Mouse (Mus musculus) small intestine, adult 2 months (tissue): ENCODE measurements around the gene Hist1h3g. TPM values are rescaled to one million over a fixed set of nuclear protein-coding genes. Genes with fewer than 3 reads are reported as not detected.
"Not testable (repeated sequence)": the region's sequence is repeated elsewhere in the genome, so short reads cannot be mapped to it uniquely, and the experiment has no call there.

ENCODE experiments used
- H3K27ac ChIP-seq: fragments of 200-500 bp; 2 replicates; pipeline ENCODE4 v1.5.1; 2012; ENCODE audit warnings: low read depth, low read length, control low read depth, inconsistent platforms; ENCODE audit not compliant: insufficient read depth
- H3K27me3 ChIP-seq: fragments of 200-500 bp; 2 replicates; pipeline ENCODE4 v1.6.1; 2012; ENCODE audit warnings: mild to moderate bottlenecking, moderate library complexity, low read length, inconsistent platforms; ENCODE audit not compliant: control insufficient read depth, insufficient read depth
- H3K36me3 ChIP-seq: fragments of 200-500 bp; 2 replicates; pipeline ENCODE4 v1.6.1; 2012; ENCODE audit warnings: mild to moderate bottlenecking, low read length, control low read depth, inconsistent platforms; ENCODE audit not compliant: control insufficient read depth, insufficient read depth
- H3K4me1 ChIP-seq: fragments of 200-500 bp; 2 replicates; pipeline ENCODE4 v1.6.1; 2012; ENCODE audit warnings: low read length, inconsistent platforms, mixed read lengths; ENCODE audit not compliant: control insufficient read depth, insufficient read depth, insufficient read length
- H3K4me3 ChIP-seq: fragments of 200-500 bp; 2 replicates; pipeline ENCODE4 v1.5.1; 2012; ENCODE audit warnings: low read depth, mild to moderate bottlenecking, control low read depth, inconsistent platforms, low read length, moderate library complexity
- CTCF ChIP-seq: fragments of 200-500 bp; IDR thresholded peaks from 2 replicates; pipeline ENCODE4 v1.5.1; 2012; ENCODE audit warnings: low read depth, mild to moderate bottlenecking, control low read depth, inconsistent platforms, low read length, moderate library complexity, mixed read lengths; ENCODE audit not compliant: insufficient replicate concordance, insufficient read length; ENCODE audit errors: extremely low read depth
- POLR2A ChIP-seq: fragments of 200-500 bp; IDR thresholded peaks from 2 replicates; pipeline ENCODE4 v1.6.1; 2012; ENCODE audit warnings: low read depth, mild to moderate bottlenecking, control low read depth, inconsistent platforms, low read length, moderate library complexity
- WGBS: fragments of 180-500 bp; shearing (Covaris S2); methylation state at CpG from one replicate; pipeline ENCODE4 v1.1.7; 2018; 5-methylcytosine and 5-hydroxymethylcytosine counted together
- polyA plus RNA-seq: library from polyadenylated mRNA; depleted of rRNA; stranded (reverse); fragments of >200 nt; gene quantifications from 2 replicates; pipeline ENCODE4 v1.2.3, GENCODE M21; 2012

Gene Hist1h3g
- polyA plus RNA-seq, 1 experiment: 65.8 TPM

DNA sequence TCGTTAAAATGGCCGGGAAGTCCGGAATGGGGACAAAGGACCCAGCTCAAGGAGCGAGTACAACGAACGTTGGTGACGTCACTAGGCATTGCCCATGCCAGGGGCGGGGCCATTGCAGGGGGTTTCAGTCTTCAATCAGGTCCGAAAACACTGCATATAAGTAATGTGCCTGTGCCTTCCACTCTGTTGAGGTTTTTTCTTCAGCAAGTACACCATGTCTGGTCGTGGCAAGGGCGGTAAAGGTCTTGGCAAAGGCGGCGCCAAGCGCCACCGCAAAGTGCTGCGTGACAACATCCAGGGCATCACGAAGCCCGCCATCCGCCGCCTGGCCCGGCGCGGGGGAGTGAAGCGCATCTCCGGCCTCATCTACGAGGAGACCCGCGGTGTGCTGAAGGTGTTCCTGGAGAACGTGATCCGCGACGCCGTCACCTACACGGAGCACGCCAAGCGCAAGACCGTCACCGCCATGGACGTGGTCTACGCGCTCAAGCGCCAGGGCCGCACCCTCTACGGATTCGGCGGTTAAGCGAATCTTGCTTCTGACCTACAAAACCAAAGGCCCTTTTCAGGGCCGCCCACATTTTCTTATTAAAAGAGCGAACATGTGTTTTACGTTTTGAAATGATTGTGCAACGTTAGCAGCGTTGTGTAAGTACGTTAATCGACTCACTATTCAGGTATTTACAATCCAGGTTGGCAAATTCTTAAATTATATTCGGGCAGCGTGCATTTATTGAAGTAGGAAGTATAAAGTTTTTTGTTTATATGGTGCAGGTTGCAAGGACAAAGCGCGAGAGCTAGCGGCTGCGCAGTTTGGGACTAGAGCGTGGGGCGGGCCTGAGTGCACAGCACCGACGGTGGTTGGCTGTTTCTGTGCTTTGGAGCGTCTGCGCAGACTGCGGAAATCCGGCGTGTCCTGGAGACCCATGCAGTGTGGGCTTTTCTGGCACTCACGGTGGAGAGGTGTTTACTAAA, 4.0 kb upstream of the Hist1h3g start, which contains the start of gene Hist1h4h:
TSS of gene Hist1h4h (plus strand) at position 150 of the 975 bp plus-strand sequence.
- peak within 1 kb of the TSS; percentile 66 for H3K4me3 ChIP-seq
- H3K4me1 ChIP-seq: peaks cover 4% of the 10 kb centered on the region; the same call in 1 of the 2 replicates
- peak within 1 kb of the TSS; percentile 99 for H3K27ac ChIP-seq
- H3K36me3 ChIP-seq: no peaks in the 10 kb centered on the region
- no peak for TF ChIP-seq CTCF
- TF ChIP-seq POLR2A: peak; percentile 89
- under 1% methylated on average over 63 of the region's 70 CpGs for WGBS
- no peaks in the 10 kb centered on the region for H3K27me3 ChIP-seq

DNA sequence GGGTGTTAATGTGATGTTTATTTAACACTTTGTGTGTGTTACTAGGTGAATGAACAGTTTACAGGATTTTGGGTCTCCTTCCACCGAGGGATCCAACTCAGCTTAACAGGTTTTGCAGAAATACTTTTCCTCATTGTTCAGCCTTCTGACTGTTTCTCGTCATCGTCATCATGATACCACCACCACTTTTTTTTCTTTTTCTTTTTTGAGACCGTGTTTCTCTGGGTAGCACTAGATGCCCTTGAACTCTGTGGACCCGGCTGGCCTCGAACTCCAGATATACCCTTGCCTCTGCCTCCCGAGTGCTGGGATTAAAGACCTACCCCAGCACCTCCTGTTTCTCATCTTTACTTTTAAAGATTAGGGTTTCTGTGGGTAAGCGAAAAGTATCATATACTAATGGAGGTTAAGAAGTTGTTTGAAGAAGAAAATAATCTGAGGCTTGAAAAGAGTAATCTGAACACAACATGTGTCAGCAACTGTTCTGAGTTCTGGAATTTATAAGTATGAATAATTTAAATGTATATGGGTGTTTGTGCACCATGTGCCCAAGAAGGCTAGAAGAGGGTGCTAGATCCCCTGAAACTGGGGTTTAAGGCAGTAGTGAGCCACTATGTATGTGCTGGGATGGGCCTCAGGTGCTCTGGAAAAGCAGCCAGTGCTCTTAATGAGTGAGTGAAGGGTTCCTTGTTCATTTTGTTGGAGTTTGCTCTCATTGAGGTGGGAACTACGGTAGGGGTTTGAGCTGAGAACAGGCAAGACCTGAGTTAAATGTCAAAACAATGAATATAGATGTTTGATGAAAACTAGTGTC, 2.8 kb upstream of the Hist1h3g start:
- Histone ChIP-seq H3K27me3 (no peaks in the 10 kb centered on the region), H3K27ac (peak overlapping the region; percentile 99; the same call in 1 of the 2 replicates), H3K36me3 (no peaks in the 10 kb centered on the region), H3K4me1 (peaks cover 5% of the 10 kb centered on the region; the same call in 1 of the 2 replicates), H3K4me3 (no peak overlapping the region)
- WGBS: 12% methylated on average over 9 of the region's 9 CpGs
- TF ChIP-seq POLR2A: no peak
- TF ChIP-seq CTCF: no peak

DNA sequence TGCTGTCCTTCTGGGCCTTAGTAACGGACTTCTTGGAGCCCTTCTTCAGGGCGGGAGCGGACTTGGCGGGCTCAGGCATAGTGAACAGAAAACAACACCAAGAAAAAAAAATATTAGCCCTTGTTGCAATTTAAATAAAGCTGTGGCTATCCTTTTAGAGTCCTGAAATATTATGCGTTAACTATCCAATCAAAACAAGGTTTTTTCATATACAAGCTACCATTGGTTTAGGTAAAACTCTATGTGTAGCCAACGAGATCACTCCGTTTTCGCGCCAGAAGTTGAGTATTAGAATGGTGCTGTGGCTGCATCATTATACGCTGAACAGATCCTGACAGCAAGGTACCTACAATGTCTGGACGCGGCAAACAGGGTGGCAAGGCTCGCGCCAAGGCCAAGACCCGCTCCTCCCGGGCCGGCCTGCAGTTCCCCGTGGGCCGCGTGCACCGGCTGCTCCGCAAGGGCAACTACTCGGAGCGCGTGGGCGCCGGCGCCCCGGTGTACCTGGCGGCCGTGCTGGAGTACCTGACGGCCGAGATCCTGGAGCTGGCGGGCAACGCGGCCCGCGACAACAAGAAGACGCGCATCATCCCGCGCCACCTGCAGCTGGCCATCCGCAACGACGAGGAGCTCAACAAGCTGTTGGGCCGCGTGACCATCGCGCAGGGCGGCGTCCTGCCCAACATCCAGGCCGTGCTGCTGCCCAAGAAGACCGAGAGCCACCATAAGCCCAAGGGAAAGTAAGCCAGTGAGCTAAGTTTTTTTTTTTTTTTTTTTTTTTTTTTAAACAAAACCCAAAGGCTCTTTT, 1.5 kb upstream of the Hist1h3g start, which contains the start of gene Hist1h2af:
TSS of gene Hist1h2af (plus strand) at position 347 of the 808 bp plus-strand sequence.
- under 1% methylated on average over 28 of the region's 53 CpGs for WGBS

DNA sequence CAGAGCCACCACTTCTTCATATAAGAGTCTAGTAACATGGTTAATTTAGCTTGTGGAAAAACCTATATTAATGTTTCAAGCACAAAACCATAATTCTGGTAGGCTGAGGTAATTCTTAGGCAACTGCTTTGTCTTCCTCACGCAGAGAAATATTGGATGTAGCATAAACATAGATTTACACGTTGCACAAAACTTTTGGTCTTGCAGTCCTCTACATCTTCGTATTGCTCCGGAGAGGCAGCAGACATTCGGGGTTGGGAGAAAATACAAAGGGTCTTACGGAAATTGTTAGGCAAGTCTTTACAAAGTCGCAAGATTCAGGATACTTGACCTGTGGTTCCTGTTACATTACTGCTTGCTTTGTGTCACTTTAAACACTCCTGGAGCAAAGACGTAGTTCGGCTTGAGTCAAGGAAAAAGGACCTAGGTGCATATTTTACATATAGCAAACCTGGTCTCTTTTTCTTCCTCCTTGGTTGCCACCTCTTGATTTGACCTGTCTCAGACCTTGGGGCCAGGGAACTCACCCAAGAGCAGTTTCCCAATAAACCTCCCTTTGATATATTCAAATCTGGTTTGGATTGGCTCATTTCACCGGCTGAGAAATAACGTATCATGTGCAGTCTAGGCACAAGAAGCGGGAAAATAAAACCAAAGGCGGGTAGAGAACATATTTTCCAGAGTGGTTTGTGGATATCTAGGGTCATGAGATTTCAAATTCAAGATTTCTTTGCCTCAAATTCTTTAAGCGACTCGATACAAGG, 672 bp upstream of the Hist1h3g start:
- Histone ChIP-seq H3K27ac (peak overlapping the region; percentile 85), H3K27me3 (no peaks in the 10 kb centered on the region), H3K36me3 (no peaks in the 10 kb centered on the region), H3K4me1 (peaks cover 5% of the 10 kb centered on the region; the same call in 1 of the 2 replicates), H3K4me3 (no peak overlapping the region; the same call in 1 of the 2 replicates)
- TF ChIP-seq CTCF (no peak), POLR2A (no peak)
- WGBS: under 1% methylated on average over 15 of the region's 15 CpGs

More for the DNA sequence above, 1.5 kb upstream of the Hist1h3g start, which contains the start of gene Hist1h2af:
- Histone ChIP-seq H3K27ac (peak within 1 kb of the TSS; percentile 85), H3K4me3 (peak within 1 kb of the TSS; percentile 53)
- H3K27me3 ChIP-seq, H3K4me1 ChIP-seq, H3K36me3 ChIP-seq: not testable (repeated sequence)

DNA sequence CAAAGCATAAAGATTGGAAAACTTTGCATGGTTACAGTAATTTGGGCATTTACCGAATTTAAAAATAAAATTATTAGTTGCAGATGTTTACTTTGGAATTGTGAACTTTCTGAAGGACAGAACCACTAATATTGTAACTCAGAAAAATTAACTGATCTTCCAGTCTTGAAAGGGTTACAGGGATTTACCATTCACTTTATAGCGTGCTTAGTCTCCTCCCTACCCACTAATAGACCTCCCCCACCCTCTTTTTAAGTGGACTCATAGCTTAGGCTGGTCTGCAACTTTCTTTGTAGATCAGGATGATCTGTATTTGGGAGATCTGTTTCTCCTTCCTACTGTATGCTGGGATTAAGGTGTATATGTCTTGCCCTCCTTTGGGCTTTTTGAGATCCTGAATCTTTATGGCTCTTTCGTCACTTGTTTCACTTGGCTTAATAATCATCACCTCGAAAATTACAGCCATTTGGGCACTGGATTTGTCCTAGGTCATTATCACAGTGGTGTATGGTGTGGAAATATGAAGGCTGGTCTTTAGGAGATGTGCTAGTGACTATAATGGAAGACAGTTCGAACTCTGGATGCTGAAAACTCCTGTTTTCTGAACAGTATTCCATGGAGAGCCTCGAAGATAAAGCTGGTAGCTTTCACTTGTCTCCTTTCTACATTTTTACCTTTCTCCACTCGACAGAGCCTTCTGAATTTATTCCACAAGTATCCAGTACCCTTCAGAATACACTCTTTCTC, 1.0 kb downstream of the Hist1h3g start:
- Histone ChIP-seq H3K36me3 (no peaks in the 10 kb centered on the region), H3K4me3 (no peak overlapping the region), H3K27ac (0 out of 2 replicates have a peak overlapping the region, but pooled peaks have one; percentile 11), H3K4me1 (peaks cover 7% of the 10 kb centered on the region; the same call in 1 of the 2 replicates), H3K27me3 (no peaks in the 10 kb centered on the region)
- WGBS: 15% methylated on average over 7 of the region's 7 CpGs
- TF ChIP-seq POLR2A: no peak
- no peak for TF ChIP-seq CTCF
